Mouse (Mus musculus) megakaryocyte, embryonic 14.5 days (primary cell): Measurements from ENCODE around the gene Lbhd2.

Experiments used
- FLI1 ChIP-seq: IDR thresholded peaks from 2 replicates; pipeline ENCODE4 v1.6.1; 2012; ENCODE audit warnings: low read length, inconsistent platforms, mixed read lengths
- GATA1 ChIP-seq: IDR thresholded peaks from 3 replicates; pipeline ENCODE4 v1.6.1; 2012; ENCODE audit warnings: mixed read lengths, low read length, inconsistent platforms, borderline replicate concordance

GRCm38 (mm10) chr12:111406622-111407021 lies at the start of gene Lbhd2:
- TF ChIP-seq GATA1 (no peak), FLI1 (no peak)
